Mouse (Mus musculus) monocyte, adult 2 months (primary cell): ENCODE data around the gene Sik3.
A peak's percentile ranks its signal among the peaks of the same experiment; 100 is the strongest.
"Not testable (repeated sequence)": the region's sequence is repeated elsewhere in the genome, so short reads cannot be mapped to it uniquely, and the experiment has no call there.

Source experiments
- DNase-seq, 2 experiments: peaks; one replicate each; pipeline ENCODE4 v3.0.0; 2022; ENCODE audit warnings: low spot score in 2 of 2, low read depth in 1 of 2

Sik3 gene

DNA sequence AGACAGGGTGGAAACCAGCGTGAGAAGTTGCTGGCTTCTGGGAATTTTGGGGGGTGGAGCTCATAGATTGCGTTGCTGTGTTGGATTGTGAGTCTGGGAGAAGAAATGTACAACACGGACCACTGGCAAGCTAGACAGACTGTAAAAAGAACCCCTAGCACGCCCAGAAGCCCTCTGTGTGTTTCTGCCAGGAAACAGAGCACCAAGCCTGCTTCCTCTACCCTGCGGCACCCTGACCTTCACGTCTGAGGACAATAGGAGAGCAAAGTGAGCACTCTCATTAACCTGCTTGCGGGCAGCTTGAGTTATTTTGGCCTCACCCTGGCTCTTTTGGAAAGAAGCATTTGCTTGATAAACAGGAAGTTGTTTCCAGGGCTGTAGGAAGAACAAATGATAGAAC is 137.5 kb downstream of the Sik3 start:
- no peak for DNase-seq

- DNase-seq, result no peak
Observed at GRCm38 (mm10) chr9:46150890-46151703, 138.5 kb downstream of the Sik3 start.

DNA sequence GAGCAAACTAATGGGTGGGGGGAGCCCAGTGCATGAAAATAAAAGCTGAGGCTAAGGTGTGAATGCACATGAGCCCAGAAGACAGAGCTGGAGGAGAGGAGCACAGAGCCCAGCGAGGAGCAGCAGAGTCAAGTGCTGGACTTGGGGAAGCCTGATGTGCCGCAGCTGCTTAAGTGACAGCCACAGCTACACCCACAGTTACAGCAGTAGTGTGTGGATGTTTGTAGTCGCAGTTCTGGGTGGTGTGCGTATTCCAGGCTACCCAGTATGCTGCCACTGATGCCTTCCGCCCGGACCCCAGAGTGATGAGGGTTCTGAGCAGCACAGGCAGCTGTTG is 139.1 kb downstream of the Sik3 start:
- no peak for DNase-seq

DNA sequence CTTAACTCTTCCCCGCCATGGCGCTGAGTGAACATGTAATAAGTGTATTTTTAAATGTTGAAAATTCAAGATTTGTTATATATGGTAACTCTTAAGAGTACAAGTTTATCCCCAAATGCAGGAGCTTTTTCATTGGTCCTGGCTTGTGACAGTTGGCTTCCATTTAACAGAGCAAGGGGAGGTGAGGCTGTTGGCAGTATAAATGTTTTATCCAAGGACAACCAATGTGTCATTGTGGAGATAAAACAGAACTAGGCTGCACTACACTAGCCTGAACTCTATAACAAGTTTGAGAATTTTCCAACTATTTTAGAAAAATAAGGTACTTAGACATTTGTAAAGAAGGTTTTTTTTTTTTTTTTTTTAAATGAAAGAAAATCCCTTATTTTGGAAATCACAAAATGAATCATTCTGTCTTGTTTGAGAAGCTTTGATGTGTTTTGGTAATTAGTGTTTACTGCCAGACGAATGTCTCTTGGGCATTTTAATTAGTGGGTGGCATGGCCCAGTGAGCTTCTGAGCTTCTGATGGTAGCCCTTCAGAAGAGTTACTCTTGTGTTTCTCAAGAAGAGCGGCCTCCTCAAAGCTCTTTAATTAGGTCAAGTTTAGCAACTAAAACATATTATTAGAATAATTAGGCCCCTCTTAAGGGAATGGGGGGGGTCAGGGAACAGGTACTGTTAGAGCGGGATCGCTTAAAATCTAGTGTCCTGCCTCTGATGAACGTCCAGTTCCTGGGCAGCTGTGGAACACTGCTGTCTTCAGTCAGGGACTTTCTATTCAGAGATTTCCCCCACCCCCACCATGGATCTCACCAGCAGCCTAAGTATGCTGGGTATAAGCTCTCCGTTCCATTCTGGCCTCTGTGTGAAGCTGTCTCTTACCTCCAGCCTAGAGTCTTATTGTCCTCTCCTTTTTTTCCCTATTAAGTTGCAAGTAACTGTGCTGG is 139.7 kb downstream of the Sik3 start:
- no peak for DNase-seq

- no peak for DNase-seq
Observed at GRCm38 (mm10) chr9:46154469-46154868, 141.8 kb downstream of the Sik3 start.

GRCm38 (mm10) chr9:46155026-46155425 is 142.4 kb downstream of the Sik3 start:
- no peak for DNase-seq

- not testable (repeated sequence) for DNase-seq
Observed at GRCm38 (mm10) chr9:46155818-46156217, 143.2 kb downstream of the Sik3 start.

- no peak for DNase-seq
Observed at GRCm38 (mm10) chr9:46156711-46157110, 144.1 kb downstream of the Sik3 start.

DNA sequence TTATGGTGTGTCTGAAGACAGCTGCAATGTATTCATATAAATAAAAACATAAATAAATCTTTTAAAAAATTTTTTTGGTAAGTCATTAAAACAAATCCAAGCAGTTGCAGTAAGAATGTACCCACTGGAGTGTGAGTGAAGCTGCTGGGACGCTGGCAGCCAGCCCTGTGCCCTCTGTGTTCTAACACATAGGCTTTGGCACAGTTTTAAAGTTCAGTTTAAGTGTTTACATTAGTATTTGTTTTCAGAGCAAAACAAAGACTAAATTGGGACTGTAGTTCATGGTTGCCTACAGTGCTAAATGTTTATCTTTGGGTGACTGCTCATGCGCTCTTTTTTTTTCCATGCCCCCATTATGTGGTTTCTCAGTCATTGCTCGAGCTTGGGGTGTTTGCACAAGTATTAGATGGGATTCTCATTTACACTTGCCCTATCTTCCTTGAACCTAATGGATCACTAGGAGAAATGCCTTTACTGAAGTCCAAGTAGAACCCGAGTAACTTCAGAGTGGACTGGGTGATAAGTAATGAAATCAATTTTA is 145.7 kb downstream of the Sik3 start:
- DNase-seq, result no peak

GRCm38 (mm10) chr9:46163430-46163829 is 150.8 kb downstream of the Sik3 start:
- DNase-seq, result no peak

DNA sequence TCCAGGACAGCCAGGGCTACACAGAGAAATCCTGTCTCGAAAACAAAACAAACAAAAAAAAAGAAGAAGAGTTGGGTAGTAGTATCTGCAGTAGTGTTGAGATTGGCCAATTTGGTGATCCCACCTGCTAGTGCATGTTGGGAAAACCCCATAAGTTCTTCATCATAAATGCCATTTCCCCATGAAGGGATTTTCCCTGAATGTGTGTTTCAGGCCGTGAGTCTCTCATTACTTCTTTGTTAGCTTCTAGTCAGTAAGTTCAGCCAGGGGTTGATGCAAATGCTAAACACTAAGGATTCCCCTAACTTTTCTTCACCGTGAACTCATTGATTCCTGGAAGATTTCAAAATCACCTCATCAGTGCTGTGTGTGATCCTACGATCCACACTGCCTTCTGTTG is 156.2 kb downstream of the Sik3 start:
- no peak for DNase-seq

DNA sequence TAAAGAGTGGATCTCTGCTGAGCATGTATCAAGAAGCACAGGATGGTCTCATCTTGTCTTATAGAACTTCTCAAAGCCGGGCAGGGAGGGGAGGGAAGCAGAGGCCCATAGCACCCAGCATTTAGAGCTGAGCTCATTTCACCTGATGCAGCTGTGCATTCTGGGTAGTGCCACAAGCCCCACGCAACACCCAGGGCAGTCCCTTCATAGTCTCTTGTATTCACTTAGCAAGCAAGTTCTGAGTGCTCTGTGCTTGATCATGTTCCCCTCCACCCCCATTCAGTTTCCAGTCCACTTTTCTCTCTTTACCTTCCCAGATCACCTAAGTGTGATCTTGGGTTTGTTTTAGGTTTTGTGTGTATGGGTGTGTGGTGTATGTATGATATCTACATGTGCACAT is 159.6 kb downstream of the Sik3 start:
- DNase-seq, result no peak

GRCm38 (mm10) chr9:46172953-46173352 is 160.3 kb downstream of the Sik3 start:
- DNase-seq, result no peak

DNA sequence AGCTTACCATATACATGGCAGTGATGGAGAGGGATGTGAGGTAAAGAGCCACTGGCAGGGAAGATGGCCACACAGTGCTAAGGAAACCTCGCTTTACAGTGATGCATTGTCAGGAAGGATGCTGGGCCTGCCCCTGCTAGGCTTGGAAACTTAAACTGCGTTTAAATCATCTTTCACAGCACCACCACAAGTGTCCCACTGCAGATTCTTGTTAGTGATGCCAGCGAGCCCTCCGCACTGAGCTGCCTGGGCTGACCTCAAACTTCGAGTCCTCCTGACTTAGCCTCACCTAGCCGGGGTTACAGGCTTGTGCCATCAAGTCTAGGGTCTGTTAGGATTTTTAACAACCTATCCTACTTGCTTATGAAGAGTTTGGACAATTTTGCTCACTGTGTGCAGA is 161.3 kb downstream of the Sik3 start:
- DNase-seq, result no peak

GRCm38 (mm10) chr9:46174770-46175294 is 162.2 kb downstream of the Sik3 start:
- DNase-seq, result no peak

DNA sequence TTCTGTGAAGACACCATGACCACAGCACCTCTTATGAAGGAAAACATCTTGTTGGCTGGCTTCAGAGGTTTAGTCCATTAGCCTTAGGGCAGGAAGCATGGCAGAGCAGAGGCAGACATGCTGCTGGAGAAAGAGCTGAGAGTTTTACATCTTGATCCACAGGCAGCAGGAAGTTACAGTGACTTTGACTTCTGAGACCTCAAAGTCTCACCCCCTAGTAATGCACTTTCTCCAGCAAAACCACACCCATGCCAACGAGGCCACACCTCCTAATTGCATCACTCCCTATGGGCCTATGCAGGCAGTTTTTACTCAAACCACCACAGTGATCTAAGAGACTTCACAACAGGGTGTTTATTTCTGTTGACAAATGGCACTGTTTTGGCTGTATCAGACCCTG is 162.7 kb downstream of the Sik3 start:
- peak; percentile 66 to 68 for DNase-seq

DNA sequence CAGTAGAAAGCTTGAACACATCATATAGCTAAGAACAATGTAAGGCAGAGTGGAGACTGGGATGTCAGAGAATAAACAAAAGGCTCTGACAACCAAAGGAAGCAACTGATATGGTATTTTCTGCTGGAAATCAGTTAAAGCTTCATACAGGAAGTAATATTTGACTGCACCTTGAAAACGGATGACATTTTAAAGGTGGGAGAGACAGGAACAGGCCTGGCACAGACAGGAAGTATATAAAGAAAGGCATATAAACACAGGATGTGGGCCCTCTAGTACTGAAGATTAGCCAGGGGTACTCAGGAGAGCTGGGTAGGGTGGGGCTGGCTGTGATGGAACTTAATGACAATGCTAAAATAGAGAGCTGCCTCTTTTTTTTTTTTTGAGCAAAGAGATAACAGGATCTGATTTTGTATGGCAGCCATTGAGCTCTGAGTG is 163.3 kb downstream of the Sik3 start:
- no peak for DNase-seq

- DNase-seq, result no peak
Observed at GRCm38 (mm10) chr9:46176613-46177012, 164.0 kb downstream of the Sik3 start.

DNA sequence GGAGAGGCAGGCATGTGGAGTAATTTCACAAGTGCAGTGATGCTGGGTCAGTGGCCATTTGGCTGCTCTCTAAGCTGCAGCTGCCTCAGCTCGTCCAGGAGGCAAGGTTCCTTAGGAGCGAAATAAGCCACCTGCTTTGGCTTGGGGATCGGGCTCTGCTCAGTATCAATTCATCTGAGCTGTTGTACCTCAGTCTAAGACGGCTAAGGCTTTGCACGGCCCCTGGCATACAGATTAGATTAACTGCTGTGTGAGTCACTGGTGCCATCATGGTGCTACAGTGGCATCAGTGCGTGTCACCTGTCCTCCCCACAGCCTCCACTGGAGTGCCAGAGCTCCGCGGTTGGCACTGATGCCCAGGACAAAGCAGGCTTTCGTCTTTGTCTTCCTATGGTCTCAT is 166.0 kb downstream of the Sik3 start:
- DNase-seq, result no peak

- no peak for DNase-seq
Observed at GRCm38 (mm10) chr9:46181297-46181696, 168.7 kb downstream of the Sik3 start.

DNA sequence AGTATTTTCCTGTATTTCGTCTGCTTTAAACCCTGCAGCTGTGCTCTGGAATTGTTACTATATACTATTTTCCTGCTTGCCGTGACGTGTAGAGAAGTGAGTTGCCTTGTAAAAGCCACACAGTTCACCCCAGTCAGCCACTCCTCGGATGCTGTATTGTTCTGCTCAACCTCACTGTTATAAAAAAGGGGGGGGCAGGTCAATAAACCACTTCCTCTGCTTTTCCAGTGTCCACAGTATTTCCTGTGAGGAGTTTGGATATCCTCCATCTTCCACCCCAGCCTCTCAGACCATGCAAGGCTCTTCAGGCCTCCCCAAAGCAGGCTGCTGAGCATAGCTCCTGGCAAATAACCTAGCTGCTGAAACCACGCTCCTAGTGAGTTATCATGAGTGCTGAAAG is 171.9 kb downstream of the Sik3 start:
- no peak for DNase-seq

- DNase-seq, result no peak
Observed at GRCm38 (mm10) chr9:46185191-46185590, 172.6 kb downstream of the Sik3 start.
